Mouse (Mus musculus): ENCODE results near the gene Kidins220. TPM values are rescaled to one million over a fixed set of nuclear protein-coding genes. Genes with fewer than 3 reads are reported as not detected.
A peak's percentile ranks its signal among the peaks of the same experiment; 100 is the strongest.

The Kidins220 gene
- total RNA-seq (2021) = 100 to 1,000 TPM; 269 to 333 TPM

DNA sequence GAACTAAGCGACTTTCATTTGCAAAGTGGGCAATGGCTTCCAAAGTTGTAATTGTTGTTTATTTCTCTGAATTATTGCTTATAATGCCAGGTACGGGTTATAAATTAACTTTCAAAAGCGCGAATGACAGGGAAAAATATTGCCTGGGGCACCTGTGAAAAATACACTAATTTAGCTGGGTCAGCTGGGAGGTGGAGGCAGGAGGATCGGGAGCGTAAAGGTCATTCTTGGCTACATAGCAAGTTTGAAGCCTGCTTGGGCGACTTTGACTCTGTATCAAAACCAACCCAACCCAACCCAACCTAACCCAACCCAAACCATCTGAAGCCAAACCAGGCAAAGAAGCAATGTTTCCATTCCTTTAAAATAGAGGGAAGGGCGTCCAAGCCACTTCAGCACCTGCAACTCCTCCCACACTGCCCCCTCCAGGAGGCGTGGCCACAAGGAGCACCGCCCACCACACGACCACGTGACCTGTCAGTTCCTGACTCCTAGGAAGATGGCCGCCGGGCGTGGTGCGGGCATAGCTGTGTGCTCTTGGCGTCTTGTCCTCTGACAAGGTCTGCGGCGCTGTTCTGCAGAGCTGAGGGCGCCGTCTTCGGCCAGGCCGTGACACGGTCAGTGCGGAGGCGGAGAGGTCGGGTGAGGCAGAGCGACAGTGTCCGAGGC lies at the start of gene Kidins220:
Kidins220 (plus strand) TSS at position 480 of the 669 bp plus-strand sequence.
- DNase-seq (ENCODE audit: low spot score in 2 of 2) = peak; percentile 90 to 92
- intact Hi-C loops (cut with DNase I) = no loop called here

DNA sequence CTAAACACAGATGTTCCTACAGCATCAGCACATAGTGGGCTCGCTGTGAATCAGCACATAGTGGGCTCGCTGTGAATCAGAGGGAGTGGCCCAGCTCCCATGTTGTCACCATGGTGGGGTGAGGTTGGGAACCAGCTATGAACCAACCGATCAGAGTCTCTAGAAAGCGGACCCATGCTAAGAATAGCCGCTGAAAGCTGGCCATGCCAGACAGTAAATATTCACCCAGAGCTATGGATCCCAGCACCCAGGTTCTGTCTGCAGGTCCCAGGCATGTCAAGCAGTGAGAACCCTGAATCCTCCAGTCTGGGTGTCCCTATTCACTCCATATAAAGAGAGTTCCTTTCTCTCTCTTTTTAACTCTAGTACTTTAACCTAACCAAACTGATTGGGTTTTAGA lies 49.4 kb upstream of the Kidins220 start:
- intact Hi-C loops (cut with DNase I) = loop anchor here (5.0 kb wide), 2 partner anchors 53 to 93 kb away; partner anchors contain the start of gene Mboat2
- no peak for DNase-seq (ENCODE audit: low spot score in 2 of 2)

DNA sequence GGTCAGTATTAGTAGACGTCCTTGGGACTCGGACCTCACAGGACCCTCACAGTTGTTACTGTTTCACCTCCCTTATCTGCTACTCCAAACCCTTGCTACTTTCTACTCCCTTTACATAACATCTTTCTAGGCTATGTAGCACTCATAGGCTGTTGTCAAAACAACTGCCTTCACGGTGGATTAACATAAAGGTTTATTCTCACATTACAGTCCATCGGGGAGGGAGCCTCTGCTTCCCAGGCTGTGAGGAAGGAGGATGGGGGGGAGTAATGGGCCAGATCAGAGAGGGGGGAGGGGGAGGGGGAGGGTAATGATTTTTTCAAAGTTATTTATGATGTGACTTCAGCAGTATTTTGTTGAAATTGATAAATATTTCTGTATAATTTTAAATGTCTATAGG lies 49.0 kb upstream of the Kidins220 start:
- intact Hi-C loops (cut with DNase I) = loop anchor here (5.0 kb wide), 2 partner anchors 53 to 93 kb away; partner anchors contain the start of gene Mboat2
- DNase-seq (ENCODE audit: low spot score in 2 of 2) = no peak

DNA sequence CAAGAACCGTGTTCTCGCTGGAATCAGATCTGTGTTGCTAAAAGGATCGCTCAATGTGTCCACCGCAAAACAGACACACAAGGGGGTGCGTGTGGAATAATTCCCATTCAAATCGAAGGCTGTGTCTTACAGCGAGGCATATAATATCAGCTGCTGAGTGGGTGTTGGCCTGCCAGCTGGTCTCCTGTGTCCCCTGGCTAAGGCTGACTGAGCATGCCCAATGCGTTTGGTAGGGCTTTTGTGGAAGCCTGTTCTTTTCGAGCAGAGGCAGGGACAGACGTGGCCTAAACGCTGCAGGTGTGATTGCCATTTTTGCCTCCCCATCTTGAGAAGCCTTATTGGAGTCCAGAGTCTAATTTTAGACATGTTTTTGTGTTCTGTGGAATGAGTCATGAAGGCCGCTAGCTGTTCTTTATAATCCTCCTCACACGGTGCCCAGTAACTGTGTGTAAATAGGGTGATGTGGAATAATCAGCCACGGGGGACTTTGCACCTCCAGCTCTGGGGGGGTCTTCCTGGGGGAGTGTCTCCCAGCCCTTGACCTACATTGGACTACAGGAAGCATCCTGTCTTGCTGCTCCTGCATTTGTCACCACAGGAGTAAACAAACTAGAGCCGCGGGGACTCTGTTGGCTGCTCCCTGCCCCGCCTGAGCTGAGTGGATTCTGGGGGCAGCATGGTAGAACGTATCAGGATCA lies 46.5 kb upstream of the Kidins220 start:
- intact Hi-C loops (cut with DNase I) = loop anchor here (5.0 kb wide), 2 partner anchors 56 to 96 kb away; partner anchors contain the start of gene Mboat2
- DNase-seq (ENCODE audit: low spot score in 2 of 2) = peak; percentile 82 to 84

DNA sequence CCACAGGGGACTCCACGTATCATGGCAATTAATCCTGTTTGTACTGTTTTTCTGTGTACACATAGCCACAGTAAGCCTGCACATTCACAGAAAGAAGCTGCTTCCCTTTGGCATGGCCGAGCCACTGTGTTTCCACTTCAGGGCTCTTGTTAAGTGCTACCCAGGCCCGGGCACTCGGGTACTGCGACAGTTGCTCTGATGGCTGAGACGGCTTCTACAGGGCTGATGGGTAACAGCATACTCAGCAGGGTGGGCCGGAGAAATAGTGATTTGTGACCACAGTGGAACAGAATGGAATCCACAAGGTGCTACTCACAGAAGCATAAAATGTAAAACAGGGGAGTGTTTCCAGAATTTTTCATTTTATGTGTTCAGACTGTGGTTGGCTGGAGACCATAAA lies 45.7 kb upstream of the Kidins220 start:
- intact Hi-C loops (cut with DNase I) = loop anchor here (5.0 kb wide), 2 partner anchors 57 to 97 kb away; partner anchors contain the start of gene Mboat2
- DNase-seq (ENCODE audit: low spot score in 2 of 2) = no peak

DNA sequence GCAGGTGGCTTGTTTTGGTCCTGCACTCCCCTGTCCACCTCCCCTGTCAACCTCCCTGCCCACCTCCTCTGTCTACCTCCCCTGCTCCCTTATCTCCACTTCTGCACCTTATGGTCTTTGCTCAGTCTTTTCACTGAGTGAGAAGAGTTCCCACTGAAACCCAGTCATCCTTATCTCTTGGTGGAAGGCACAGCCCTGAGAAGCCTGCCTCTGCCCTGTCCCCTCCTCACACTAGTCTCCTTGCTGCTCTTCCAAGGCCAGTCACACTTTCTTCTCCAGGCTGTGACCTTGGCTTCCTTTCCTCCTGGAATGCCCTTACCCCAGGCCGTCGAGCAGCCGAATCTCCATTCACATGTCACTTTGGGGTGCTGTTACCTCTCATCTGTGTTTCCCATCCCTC lies 44.0 kb upstream of the Kidins220 start:
- no peak for DNase-seq (ENCODE audit: low spot score in 2 of 2)
- intact Hi-C loops (cut with DNase I) = no loop called here

DNA sequence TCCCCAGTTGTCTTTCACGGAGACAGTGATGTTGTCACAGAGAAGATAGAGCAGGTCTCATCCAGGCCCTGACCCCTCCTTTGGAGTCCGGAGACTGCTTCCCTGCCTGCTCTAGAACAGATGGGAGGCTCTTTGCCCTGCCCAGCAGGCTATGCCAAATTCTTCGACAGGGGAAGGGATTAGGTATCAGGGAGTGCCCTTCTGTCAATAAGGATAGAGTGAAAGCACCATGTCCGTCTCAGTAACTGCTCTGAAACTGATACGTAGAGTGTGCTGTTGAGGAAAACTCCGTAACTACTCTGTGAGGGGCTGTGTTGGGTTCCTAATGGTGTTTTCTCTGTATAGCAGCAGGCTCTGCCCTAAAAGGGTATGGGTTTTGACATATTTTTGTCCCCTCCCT lies 42.6 kb upstream of the Kidins220 start:
- no peak for DNase-seq (ENCODE audit: low spot score in 2 of 2)

DNA sequence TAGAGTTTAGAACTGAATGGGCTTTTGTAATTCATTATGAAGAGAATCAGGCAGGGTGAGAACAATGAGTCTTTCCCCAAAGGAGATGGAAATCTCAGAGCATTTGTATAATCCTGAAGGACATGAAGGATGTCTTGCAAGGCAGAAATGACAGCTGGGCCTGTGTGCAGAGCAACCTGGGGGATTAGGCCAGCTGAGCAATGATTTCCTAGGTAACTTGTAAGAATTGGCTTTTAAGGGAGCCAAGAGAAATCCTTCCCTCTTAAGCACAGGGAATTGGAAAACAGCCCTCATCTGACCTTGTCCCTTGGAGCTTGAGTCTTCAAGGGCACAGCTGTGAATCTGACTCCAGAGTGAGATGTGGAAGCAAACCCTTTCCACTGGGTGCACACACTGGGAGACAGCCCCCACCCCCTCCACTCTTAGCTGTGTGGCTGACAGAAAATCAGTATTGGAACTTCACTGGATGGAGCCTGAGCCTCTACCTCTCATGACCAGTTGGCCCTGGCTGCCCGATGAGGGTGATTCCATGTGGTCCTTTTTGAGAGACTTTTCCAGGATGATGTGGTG lies 41.4 kb upstream of the Kidins220 start:
- DNase-seq (ENCODE audit: low spot score in 2 of 2) = no peak
- intact Hi-C loops (cut with DNase I) = no loop called here

More for the DNA sequence above, 42.6 kb upstream of the Kidins220 start:
- intact Hi-C loops (cut with DNase I) = no loop called here

DNA sequence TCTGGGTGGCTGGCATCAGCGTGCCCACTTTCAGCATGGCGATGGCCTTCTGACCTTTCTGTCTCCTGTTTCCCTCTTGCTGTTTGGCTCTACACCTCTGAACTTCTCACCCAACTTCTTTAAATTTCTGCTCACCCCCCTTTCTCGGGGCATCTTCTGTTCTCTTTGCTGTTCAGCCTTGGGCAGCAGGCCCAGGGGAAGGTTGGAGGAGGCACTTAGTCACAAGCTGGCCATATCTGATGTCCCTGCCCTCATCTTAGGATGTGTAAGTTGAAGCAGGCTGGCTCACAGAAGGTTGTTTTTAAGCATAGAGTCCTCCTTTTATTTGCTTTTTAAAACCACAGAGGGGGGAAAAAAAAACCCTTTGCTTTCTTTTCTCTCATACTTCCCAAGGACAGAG lies 40.7 kb upstream of the Kidins220 start:
- DNase-seq (ENCODE audit: low spot score in 2 of 2) = no peak
- intact Hi-C loops (cut with DNase I) = no loop called here

DNA sequence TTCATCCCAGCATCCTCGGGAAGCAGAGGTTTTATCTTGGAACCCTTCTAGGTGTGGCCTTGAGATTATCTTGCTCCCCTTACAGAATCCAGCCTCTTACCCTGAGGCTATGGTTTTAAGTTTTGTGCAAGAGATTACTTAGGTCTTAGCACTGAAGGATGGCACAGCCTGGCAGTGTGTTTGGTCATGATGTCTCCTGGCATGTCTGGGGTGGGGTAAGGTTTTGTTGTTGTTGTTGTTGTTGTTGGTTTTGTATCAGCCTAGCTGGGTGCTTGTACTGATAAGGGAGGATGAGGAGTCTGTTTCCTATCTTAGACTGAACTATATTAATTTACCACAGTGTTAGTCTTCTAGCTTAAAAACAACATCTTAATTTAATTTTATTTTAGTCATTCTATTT lies 38.4 kb upstream of the Kidins220 start:
- intact Hi-C loops (cut with DNase I) = no loop called here
- no peak for DNase-seq (ENCODE audit: low spot score in 2 of 2)

DNA sequence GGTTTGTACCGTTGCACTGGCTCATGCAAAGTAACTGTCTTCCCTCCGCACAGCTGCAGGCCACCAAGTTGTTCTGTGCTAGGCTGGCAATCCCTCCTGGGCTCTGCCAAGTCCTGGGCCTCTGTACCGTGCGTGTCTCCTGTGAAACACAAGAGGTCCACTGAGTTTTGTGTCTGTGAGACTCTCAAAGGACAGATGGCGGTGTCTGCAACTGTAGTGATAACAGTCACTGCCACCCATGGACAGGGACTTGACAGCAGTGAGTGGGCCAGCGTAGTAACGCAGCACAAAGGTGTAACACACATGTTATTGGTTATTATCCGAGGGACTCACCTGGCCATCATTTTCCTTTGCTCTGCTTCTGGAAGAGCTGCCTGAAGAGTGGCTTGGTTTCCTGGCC lies 35.4 kb upstream of the Kidins220 start:
- intact Hi-C loops (cut with DNase I) = no loop called here

DNA sequence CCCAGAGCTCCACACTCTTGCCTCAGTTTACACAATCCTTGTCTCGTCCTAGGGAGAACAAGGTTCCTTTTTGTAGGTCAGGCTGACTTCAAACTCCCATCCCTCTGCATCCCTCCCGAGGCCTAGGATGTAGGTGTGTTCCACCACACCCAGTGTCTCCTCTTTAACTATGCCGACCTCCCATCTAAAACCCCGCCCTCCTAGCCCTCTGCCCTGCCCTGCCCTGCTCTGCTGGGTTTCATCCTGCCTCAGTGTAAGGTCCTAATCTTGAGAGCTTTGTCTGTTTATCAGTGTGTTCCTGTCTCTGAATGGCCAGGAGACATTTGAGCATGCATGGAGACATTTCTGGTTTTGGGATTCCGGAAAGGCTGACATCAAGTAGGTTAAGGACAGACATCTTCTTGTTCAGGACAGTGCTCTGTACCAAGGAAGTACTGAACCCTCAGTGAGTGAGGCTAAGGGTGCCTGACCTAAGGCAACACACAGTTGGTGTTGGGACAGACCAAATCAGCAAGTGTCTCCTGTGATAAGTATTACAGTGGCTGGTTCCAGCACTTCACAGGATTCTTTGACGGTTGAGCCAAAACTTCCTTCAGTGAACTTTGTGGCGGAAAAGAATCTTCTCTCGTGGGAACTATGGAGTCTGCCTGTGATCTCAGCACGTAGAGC lies 32.0 kb upstream of the Kidins220 start:
- intact Hi-C loops (cut with DNase I) = no loop called here
- DNase-seq (ENCODE audit: low spot score in 2 of 2) = no peak

More for the DNA sequence above, 35.4 kb upstream of the Kidins220 start:
- DNase-seq (ENCODE audit: low spot score in 2 of 2) = no peak

DNA sequence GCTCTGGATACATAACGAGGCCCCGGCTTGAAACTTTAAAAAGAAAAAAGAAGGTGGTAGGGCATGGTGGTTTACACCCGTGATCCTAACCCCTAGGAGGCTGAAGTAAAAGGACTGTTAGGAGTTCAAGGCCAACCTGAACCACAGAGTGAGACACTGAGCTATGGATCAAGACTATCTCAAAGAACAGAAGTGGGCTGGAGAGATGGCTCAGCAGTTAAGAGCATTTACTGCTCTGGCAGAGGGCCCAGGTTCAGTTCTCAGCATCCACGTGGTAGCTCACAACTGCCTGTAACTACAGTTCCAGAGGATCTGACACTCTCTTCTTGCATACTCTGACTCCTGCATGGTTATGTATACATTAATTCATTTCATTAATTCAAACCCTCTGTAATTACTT lies 31.3 kb upstream of the Kidins220 start:
- DNase-seq (ENCODE audit: low spot score in 2 of 2) = no peak
- intact Hi-C loops (cut with DNase I) = no loop called here

DNA sequence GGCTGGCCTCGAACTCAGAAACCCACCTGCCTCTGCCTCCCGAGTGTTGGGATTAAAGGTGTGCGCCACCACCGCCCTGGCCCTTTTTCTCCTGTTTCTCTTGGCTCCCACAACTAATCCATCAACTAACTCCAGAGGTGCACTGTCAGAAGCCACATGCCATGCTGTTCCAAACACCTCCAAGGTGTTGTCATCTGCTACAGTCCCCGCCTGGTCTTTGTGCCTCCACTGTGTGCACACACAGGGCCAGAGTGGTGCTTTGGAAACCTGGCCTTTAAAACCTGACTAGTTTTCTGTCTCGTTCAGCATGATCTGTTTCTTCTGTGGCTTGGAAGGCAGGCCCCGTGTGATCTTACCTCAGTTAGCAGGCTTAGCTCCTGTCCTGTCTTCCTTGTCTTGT lies 30.1 kb upstream of the Kidins220 start:
- intact Hi-C loops (cut with DNase I) = no loop called here

DNA sequence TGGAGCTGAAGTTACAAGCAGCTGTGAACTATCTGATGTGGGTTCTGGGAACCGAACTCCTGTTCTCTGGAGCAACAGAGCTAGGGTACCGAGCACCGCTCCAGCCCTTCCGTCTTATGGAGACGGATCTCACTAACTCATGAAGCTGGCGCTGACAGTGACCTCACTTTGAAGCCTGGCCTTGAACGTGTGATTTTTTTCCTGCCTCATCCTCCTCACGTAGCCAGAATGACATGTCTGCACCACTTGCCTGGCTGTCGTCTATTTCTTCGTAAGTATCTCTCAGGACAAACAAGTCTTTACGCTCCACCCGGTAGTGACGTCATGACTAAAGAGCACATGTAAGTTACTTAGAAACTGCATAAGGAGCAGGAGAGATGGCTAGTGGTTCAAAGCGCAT lies 27.7 kb upstream of the Kidins220 start:
- intact Hi-C loops (cut with DNase I) = no loop called here
- DNase-seq (ENCODE audit: low spot score in 2 of 2) = no peak

More for the DNA sequence above, 30.1 kb upstream of the Kidins220 start:
- DNase-seq (ENCODE audit: low spot score in 2 of 2) = no peak

DNA sequence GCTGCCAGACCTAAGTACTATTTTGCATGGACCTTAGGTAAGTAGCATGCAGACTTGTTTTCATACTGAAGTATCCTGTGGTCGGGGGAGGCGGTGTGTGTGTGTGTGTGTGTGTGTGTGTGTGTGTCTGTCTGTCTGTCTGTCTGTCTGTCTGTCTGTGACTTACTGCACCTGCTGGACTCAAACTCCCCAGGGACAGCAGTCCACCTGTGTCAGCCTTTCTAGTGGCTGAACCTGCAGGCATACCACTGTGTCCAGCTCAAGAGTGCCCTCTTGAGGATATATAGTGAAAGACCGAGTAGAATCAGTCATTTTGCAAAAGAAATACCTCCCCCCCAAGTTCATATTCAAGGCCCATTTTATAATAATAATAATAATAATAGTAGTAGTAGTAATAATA lies 26.4 kb upstream of the Kidins220 start:
- DNase-seq (ENCODE audit: low spot score in 2 of 2) = no peak
- intact Hi-C loops (cut with DNase I) = loop anchor here (1.0 kb wide), 1 partner anchor 238 kb away; no protein-coding TSS in a partner anchor

DNA sequence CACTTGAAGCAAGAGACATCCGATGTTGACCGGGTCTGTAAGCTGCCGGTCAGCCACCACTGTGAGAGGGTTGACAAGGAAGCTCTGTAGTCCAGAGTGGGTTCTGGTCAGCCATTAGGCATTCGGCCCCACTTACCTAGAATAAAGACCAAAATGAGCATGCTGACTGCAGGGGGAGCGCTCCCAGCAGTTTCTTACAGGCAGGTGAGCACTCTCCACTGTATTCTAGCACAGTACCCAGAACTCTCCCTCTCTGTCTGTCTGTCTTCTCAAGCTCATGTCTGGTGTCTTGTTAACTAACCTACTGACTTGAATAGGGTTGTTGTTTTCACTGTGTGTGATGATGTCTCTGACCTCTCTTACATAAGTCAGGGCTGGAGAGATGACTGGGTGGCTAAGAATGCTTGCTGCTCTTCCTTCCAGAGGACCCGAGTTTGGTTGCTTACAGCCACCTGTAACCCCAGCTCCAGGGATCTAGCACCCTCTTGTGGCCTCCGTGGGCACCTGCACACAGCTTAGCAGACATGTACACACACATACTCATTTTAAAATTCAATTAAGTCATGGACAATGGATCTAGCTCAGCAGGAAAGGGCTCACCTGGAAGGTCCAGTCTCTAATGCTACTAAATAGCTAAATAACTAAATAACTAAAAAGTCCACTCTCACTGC lies 24.2 kb upstream of the Kidins220 start:
- intact Hi-C loops (cut with DNase I) = no loop called here
- no peak for DNase-seq (ENCODE audit: low spot score in 2 of 2)

DNA sequence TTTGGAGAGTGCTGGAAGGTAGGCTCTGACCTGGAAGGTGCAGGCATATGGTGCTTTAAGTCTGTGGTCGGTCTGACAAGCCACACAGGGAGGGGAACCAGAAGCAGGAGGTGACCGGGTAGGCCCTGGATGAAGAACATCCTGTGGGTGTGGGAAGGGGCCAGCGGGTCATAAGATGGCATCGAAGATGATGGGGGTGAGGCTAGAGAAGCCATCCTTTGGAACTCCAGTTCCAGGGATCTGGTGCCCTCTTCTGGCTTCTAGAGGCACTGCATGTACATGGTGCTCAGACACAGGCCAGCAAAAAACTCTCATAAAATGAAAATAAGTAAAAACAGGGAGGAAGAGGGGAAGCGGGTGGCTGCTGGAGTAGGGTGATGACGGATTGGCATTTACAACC lies 22.6 kb upstream of the Kidins220 start:
- peak in 1 of 2 experiments; percentile 36 for DNase-seq (ENCODE audit: low spot score in 2 of 2)
- intact Hi-C loops (cut with DNase I) = no loop called here

DNA sequence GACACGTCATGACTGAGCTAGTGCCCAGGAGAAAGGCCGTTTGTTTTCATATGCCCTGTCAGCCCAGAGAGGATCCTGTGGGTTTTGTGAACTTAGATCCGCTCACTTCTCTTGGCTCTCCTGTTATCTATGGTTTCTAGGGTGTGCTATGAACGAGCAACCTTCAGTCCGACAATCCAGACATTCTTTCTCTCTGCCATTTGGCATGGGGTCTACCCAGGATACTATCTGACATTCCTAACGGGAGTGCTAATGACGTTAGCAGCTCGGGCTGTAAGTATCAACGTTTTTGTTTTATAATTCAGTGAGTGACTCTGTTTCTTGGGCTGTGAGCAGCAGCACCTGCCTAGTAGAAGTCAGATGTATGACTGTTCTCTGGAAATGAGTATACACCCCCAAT lies 19.6 kb upstream of the Kidins220 start:
- no peak for DNase-seq (ENCODE audit: low spot score in 2 of 2)
- intact Hi-C loops (cut with DNase I) = no loop called here

DNA sequence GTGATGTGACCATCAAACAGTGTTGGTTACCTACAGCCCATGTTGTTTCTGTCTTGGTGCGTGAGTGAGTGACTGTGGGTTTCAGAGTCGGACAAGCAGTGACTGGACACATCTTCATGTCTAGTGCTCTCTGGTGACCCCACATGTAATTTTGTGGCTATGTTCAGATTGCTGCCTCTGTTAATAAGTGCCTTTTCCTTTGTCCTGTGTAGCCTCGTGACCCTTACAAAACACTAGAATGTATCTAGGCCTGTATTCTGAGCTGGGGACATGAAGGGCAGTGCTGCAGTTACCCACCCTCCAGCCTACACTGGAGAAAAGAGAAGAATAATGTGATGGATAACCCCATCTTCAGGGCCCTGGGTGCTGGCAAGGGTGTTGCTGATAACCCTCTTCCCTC lies 16.2 kb upstream of the Kidins220 start:
- intact Hi-C loops (cut with DNase I) = no loop called here
- no peak for DNase-seq (ENCODE audit: low spot score in 2 of 2)

Measured in left cerebral cortex, postnatal 36 days (tissue).